Mouse (Mus musculus) spleen, postnatal 14 days (tissue): Measurements from ENCODE around the gene Hykk.
"Not testable (repeated sequence)": the region's sequence is repeated elsewhere in the genome, so short reads cannot be mapped to it uniquely, and the experiment has no call there.

Source experiments
- DNase-seq, 2 experiments: peaks; one replicate each; pipeline ENCODE4 v3.0.0; 2021 to 2022; ENCODE audit warnings: low spot score in 2 of 2

The Hykk gene

GRCm38 (mm10) chr9:54917010-54917677 is at the start of gene Hykk:
Gene Hykk, plus strand, starts transcription at chr9:54917283.
- DNase-seq = peak; percentile 54 to 67

GRCm38 (mm10) chr9:54878759-54879158 is 38.3 kb upstream of the Hykk start:
- no peak for DNase-seq

- DNase-seq = no peak
Measured at GRCm38 (mm10) chr9:54892111-54892510, 25.0 kb upstream of the Hykk start.

GRCm38 (mm10) chr9:54897097-54897496 is 20.0 kb upstream of the Hykk start:
- DNase-seq = no peak

GRCm38 (mm10) chr9:54909446-54909845 is 7.6 kb upstream of the Hykk start:
- DNase-seq = no peak

GRCm38 (mm10) chr9:54915576-54915975 is 1.5 kb upstream of the Hykk start:
- no peak for DNase-seq

GRCm38 (mm10) chr9:54916401-54916800 is 682 bp upstream of the Hykk start:
- DNase-seq = no peak

GRCm38 (mm10) chr9:54918191-54918590 is 1.1 kb downstream of the Hykk start:
- no peak for DNase-seq

GRCm38 (mm10) chr9:54918781-54919180 is 1.7 kb downstream of the Hykk start:
- no peak for DNase-seq

- DNase-seq = no peak
Measured at GRCm38 (mm10) chr9:54919946-54920345, 2.9 kb downstream of the Hykk start.

- no peak for DNase-seq
Measured at GRCm38 (mm10) chr9:54930741-54931140, 13.7 kb downstream of the Hykk start.

- DNase-seq = no peak
Measured at GRCm38 (mm10) chr9:54931765-54932164, 14.7 kb downstream of the Hykk start.

- DNase-seq = no peak
Measured at GRCm38 (mm10) chr9:54932379-54932778, 15.3 kb downstream of the Hykk start.

- no peak for DNase-seq
Measured at GRCm38 (mm10) chr9:54942071-54942470, 25.0 kb downstream of the Hykk start.

GRCm38 (mm10) chr9:54944467-54944866 is 27.4 kb downstream of the Hykk start:
- no peak for DNase-seq

- no peak for DNase-seq
Measured at GRCm38 (mm10) chr9:54946256-54946655, 29.2 kb downstream of the Hykk start.

- no peak for DNase-seq
Measured at GRCm38 (mm10) chr9:54949465-54949864, 32.4 kb downstream of the Hykk start.

- not testable (repeated sequence) for DNase-seq
Measured at GRCm38 (mm10) chr9:54950162-54950561, 33.1 kb downstream of the Hykk start.

- DNase-seq = peak; percentile 81 to 84
Measured at GRCm38 (mm10) chr9:54950575-54951321, 33.7 kb downstream of the Hykk start, which contains the start of the genes Psma4 and AY074887. Gene Psma4, plus strand, starts transcription at chr9:54950790. Gene AY074887, minus strand, starts transcription at chr9:54950998.

- DNase-seq = no peak
Measured at GRCm38 (mm10) chr9:54961059-54961458, 44.0 kb downstream of the Hykk start.

- DNase-seq = no peak
Measured at GRCm38 (mm10) chr9:54963669-54964068, 46.6 kb downstream of the Hykk start.

- DNase-seq = no peak
Measured at GRCm38 (mm10) chr9:54969972-54970637, 53.0 kb downstream of the Hykk start.

GRCm38 (mm10) chr9:54980674-54981073 is 63.6 kb downstream of the Hykk start, which contains the start of gene Chrna5:
Gene Chrna5, plus strand, starts transcription at chr9:54980880.
- no peak for DNase-seq
